Mouse (Mus musculus): Measurements from ENCODE around the gene Apaf1. TPM values are rescaled to one million over a fixed set of nuclear protein-coding genes. Genes with fewer than 3 reads are reported as not detected.

The Apaf1 gene
- total and polyA plus RNA-seq, 3 experiments, result 12.8 to 14.3 TPM; not detected in 1

DNA sequence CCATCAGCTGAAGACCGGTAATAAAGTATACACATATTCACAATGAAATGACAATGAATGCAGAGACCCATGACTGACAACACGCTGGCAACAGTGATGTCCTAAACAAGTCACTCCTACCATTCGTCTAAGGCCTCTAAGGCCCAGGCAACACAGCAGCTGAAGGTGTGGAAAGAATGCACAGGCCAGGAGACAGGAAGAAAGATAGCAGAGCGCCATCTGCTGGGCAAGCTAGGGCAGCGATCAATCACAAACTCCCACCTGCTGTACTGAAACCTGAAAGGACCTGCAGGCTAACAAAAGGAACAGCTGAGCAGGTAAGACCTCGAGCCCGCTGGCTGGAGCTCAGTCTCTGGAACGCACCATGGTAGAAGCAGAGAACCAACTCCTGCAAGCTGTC is 48.6 kb downstream of the Apaf1 start (continued):
- no peak for TF ChIP-seq TAL1 (IDR thresholded peaks at IDR 0.05; ENCODE audit: low read length)

DNA sequence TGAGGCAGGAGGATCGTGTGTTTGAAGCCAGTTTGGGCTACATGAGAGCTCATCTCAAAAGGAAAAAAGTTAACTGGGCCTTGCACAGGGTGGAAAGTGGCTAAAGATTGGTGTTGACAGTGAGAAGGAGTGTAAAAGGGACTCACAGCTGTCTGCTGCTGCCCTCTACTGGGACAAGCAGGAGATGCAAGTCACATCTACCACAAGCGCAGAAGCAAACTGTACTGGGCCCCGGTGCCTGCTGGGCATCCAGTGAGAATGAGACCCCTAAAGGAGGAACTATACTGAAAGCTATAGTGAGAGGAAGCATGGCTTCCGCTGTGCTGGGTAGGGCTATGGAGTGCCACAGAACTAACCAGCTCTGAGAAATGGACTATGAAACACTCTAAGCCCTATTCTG is 50.2 kb downstream of the Apaf1 start:
- no peak overlapping the region for H3K4me3 ChIP-seq (ENCODE audit: control insufficient read depth in 1 of 2, insufficient read depth in 1 of 2, low read depth in 2 of 2, low read length in 2 of 2)
- no peak for TF ChIP-seq EP300 (IDR thresholded peaks at IDR 0.05; ENCODE audit: low read depth in 1 of 2, low read length in 2 of 2)
- TF ChIP-seq RAD21 (IDR thresholded peaks at IDR 0.05; ENCODE audit: low read depth, low read length), result peak; percentile 77
- TF ChIP-seq MEF2A (IDR thresholded peaks at IDR 0.05; ENCODE audit: extremely low read depth, insufficient replicate concordance, low read depth, low read length, poor library complexity, severe bottlenecking), result no peak
- TF ChIP-seq MAFK (IDR thresholded peaks at IDR 0.05; ENCODE audit: borderline replicate concordance, low read depth, low read length), result no peak
- peak; percentile 68 for TF ChIP-seq SMC3 (IDR thresholded peaks at IDR 0.05; ENCODE audit: low read depth, low read length)
- TF ChIP-seq ZMIZ1 (IDR thresholded peaks at IDR 0.05; ENCODE audit: low read depth, low read length), result no peak
- no peak for TF ChIP-seq CHD1 (IDR thresholded peaks at IDR 0.05; ENCODE audit: low read depth, low read length)
- no peak for TF ChIP-seq ETS1 (IDR thresholded peaks at IDR 0.05; ENCODE audit: low read depth, low read length)
- no peak for TF ChIP-seq UBTF (IDR thresholded peaks at IDR 0.05; ENCODE audit: borderline replicate concordance, insufficient read depth, low read depth, low read length)
- TF ChIP-seq NRF1 (IDR thresholded peaks at IDR 0.05; ENCODE audit: insufficient read depth, low read depth, low read length, poor library complexity, severe bottlenecking), result no peak
- TF ChIP-seq MYC (IDR thresholded peaks at IDR 0.05; ENCODE audit: low read depth, low read length), result no peak
- TF ChIP-seq ELF1 (IDR thresholded peaks at IDR 0.05; ENCODE audit: low read depth, low read length), result no peak
- TF ChIP-seq CHD2 (IDR thresholded peaks at IDR 0.05; ENCODE audit: low read length), result no peak
- no peak for TF ChIP-seq GATA1 (IDR thresholded peaks at IDR 0.05; ENCODE audit: low read depth, low read length)
- no peak for TF ChIP-seq MAZ (IDR thresholded peaks at IDR 0.05; ENCODE audit: low read depth, low read length)
- TF ChIP-seq ZC3H11A (IDR thresholded peaks at IDR 0.05; ENCODE audit: low read depth, low read length), result no peak; the same call in 1 of the 2 replicates
- no peak for TF ChIP-seq USF2 (IDR thresholded peaks at IDR 0.05; ENCODE audit: borderline replicate concordance in 1 of 2, insufficient read depth in 1 of 2, low read depth in 1 of 2, low read length in 2 of 2)
- peak; percentile 83 to 90 (median 87) for TF ChIP-seq CTCF (IDR thresholded peaks at IDR 0.05 in 2 of 3, conservative IDR thresholded peaks at IDR 0.05 in 1 of 3; ENCODE audit: control insufficient read depth in 1 of 3, insufficient read depth in 1 of 3, low read depth in 2 of 3, low read length in 3 of 3, poor library complexity in 1 of 3, severe bottlenecking in 1 of 3)
- no peaks in the 10 kb centered on the region; a peak in 2 of 4 replicates for H3K36me3 ChIP-seq (ENCODE audit: control insufficient read depth in 1 of 2, insufficient read depth in 2 of 2, low read length in 2 of 2)
- no peaks in the 10 kb centered on the region for H3K79me2 ChIP-seq (ENCODE audit: control insufficient read depth, insufficient read depth, low read length, poor library complexity)
- H3K4me1 ChIP-seq (ENCODE audit: control insufficient read depth in 1 of 2, insufficient read depth in 2 of 2, low read length in 2 of 2), result no peaks in the 10 kb centered on the region
- peak; percentile 85 for DNase-seq (ENCODE audit: low read depth, low spot score)
- H3K27me3 ChIP-seq (ENCODE audit: control insufficient read depth in 1 of 2, insufficient read depth in 2 of 2, low read length in 2 of 2), result no peaks in the 10 kb centered on the region
- H3K9ac ChIP-seq (ENCODE audit: control insufficient read depth, low read depth, low read length, poor library complexity, severe bottlenecking), result no peak overlapping the region
- H3K9me3 ChIP-seq (replicated peaks; ENCODE audit: insufficient read depth, low read length), result no peaks in the 10 kb centered on the region
- no peak overlapping the region for H3K27ac ChIP-seq (ENCODE audit: control insufficient read depth, low read depth, low read length)

Measured in MEL (cell line).